Mouse (Mus musculus) thymus, adult 2 months (tissue): ENCODE measurements around the gene Rprd1b. TPM values are rescaled to one million over a fixed set of nuclear protein-coding genes. Genes with fewer than 3 reads are reported as not detected.

Experiments
- DNase-seq: peaks from one replicate; pipeline ENCODE4 v3.0.0; 2021
- H3K27ac ChIP-seq: fragments of 200-500 bp; 2 replicates; pipeline ENCODE4 v1.5.1; 2012; ENCODE audit warnings: low read length, control low read depth; ENCODE audit not compliant: control insufficient read depth, insufficient read depth
- H3K27me3 ChIP-seq: fragments of 200-500 bp; 2 replicates; pipeline ENCODE4 v1.6.1; 2012; ENCODE audit warnings: mild to moderate bottlenecking, low read length, moderate library complexity, mixed read lengths; ENCODE audit not compliant: control insufficient read depth, insufficient read depth
- H3K36me3 ChIP-seq: fragments of 200-500 bp; 2 replicates; pipeline ENCODE4 v1.6.1; 2012; ENCODE audit warnings: mild to moderate bottlenecking, low read length, moderate library complexity; ENCODE audit not compliant: control insufficient read depth, insufficient read depth
- H3K4me1 ChIP-seq: fragments of 200-500 bp; replicated peaks from 2 replicates; pipeline ENCODE4 v1.6.1; 2012; ENCODE audit warnings: low read length; ENCODE audit not compliant: control insufficient read depth, insufficient read depth
- H3K4me3 ChIP-seq: fragments of 200-500 bp; 2 replicates; pipeline ENCODE4 v1.5.1; 2012; ENCODE audit warnings: mild to moderate bottlenecking, low read length, control low read depth, moderate library complexity; ENCODE audit not compliant: control insufficient read depth, insufficient read depth
- CTCF ChIP-seq: fragments of 200-500 bp; IDR thresholded peaks from 2 replicates; pipeline ENCODE4 v1.5.1; 2012; ENCODE audit warnings: mild to moderate bottlenecking, control low read depth, low read length, moderate library complexity, borderline replicate concordance; ENCODE audit not compliant: control insufficient read depth, poor library complexity, insufficient read depth; ENCODE audit errors: extremely low read depth
- POLR2A ChIP-seq: fragments of 200-500 bp; IDR thresholded peaks from 2 replicates; pipeline ENCODE4 v1.6.1; 2012; ENCODE audit warnings: mild to moderate bottlenecking, low read length, control low read depth, moderate library complexity; ENCODE audit not compliant: control insufficient read depth, poor library complexity, insufficient read depth; ENCODE audit errors: extremely low read depth
- WGBS: fragments of 180-500 bp; shearing (Covaris S2); methylation state at CpG from one replicate; pipeline ENCODE4 v1.1.7; 2018; 5-methylcytosine and 5-hydroxymethylcytosine counted together
- polyA plus RNA-seq: library from polyadenylated mRNA; depleted of rRNA; stranded (reverse); fragments of >200 nt; gene quantifications from 2 replicates; pipeline ENCODE4 v1.2.3, GENCODE M21; 2012; rRNA removed

Gene Rprd1b
- polyA plus RNA-seq, 1 experiment, result 35.3 TPM

DNA sequence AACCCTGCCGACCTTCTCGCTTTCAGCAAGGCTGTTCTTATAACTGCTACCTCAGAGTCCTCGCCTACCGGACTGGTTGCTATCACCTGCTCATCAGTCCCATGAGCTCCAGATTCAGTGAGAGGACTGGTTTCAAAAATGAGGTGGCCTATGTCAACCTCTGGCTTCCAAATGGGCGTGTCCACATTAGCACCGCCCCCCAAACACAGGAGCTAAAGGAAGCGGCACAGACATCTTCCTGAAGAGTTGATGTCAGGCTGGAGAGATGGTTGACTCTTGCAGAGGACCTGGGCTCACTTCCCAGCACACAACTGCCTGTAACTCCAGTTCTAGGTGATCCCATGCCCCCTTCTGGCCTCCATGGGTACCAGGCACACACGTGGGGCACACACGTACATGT lies 148.5 kb downstream of the Rprd1b start:
- Histone ChIP-seq H3K27ac (no peak overlapping the region), H3K4me3 (no peak overlapping the region), H3K27me3 (no peaks in the 10 kb centered on the region), H3K4me1 (peaks cover 17% of the 10 kb centered on the region), H3K36me3 (no peaks in the 10 kb centered on the region)
- no peak for TF ChIP-seq POLR2A
- TF ChIP-seq CTCF, result no peak
- 96% methylated on average over 9 of the region's 9 CpGs for WGBS
- DNase-seq, result no peak

DNA sequence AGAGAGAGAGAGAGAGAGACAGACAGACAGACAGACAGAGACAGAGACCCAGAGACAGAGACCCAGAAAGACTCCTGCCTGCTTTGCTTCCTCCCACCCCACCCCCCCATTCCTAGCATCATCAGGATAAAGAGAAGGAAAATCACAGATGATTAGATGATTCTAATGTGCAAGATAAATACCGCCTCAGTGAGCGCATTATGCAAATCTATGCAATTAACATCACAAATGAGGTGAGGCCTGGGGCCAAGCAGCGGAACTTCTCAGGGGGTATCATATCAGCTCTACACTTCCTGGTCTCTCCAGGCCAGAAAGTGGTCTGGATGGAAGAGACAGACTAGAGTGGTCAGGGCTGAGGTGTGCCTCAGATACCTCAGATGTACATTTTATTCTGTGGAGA lies 149.3 kb downstream of the Rprd1b start:
- Histone ChIP-seq H3K36me3 (no peaks in the 10 kb centered on the region), H3K4me3 (no peak overlapping the region), H3K27ac (no peak overlapping the region), H3K4me1 (peaks cover 17% of the 10 kb centered on the region), H3K27me3 (no peaks in the 10 kb centered on the region)
- no peak for TF ChIP-seq CTCF
- no peak for TF ChIP-seq POLR2A
- WGBS, result 97% methylated on average over 3 of the region's 3 CpGs
- DNase-seq, result no peak

DNA sequence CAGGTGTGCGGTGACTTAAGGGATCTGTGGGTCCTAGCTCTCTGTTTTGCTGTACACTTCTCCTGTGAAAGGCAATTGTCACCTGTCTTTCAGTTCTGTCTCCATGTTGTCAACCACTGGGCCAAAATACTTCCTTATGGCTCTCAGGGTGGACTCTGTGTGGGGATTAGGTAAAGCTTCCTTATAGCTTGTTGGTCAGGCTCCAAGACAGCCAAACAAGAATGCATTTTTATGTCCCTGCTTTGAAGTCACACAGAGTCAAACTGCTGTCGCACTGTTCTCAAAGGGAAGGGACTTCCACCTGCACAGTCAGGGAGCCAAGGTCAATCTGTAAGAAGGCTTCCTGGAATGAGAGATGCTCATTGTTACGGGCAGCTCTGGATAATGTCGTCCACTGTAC lies 149.8 kb downstream of the Rprd1b start:
- no peak overlapping the region for H3K27ac ChIP-seq
- no peaks in the 10 kb centered on the region for H3K36me3 ChIP-seq
- H3K4me3 ChIP-seq, result no peak overlapping the region
- WGBS, result 93% methylated on average over 4 of the region's 4 CpGs
- H3K4me1 ChIP-seq, result peaks cover 17% of the 10 kb centered on the region
- TF ChIP-seq POLR2A, result no peak
- TF ChIP-seq CTCF, result no peak
- no peaks in the 10 kb centered on the region for H3K27me3 ChIP-seq
- no peak for DNase-seq

DNA sequence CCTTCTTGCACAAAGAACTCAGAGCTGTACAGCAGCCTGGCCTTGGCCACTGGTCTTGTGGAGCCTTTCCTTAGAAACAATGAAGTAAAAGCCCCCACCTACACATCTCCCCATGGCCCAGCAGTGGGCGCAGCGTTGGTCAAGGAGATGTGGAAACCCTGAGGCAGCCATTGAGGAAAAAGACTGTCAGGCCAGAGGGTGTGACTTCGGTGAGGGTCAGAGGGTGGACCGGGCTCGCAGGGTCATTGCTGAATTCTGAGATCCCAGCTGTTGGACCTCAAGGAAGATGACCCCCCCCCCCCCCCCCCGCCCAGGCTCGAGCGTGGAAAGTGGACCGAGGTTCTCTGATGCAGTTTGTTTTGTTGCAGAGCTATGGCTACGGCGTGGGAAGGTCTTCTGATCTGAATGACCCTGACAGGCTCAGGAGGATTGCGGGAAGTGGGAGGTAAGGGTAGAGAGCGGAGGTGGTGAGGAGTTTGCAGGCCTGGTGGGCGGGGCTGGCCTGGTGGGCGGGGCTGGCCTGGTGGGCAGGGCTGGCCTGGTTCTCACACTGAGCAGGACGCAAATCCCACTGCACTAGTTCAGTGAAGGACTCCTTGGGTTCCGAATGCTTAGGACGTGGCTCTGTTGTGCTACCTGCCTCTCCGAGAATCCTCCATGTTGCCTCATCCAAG lies 150.5 kb downstream of the Rprd1b start:
- peak; percentile 58 for DNase-seq
- Histone ChIP-seq H3K36me3 (no peaks in the 10 kb centered on the region), H3K4me3 (no peak overlapping the region), H3K4me1 (peaks cover 17% of the 10 kb centered on the region), H3K27ac (no peak overlapping the region), H3K27me3 (no peaks in the 10 kb centered on the region)
- 21% methylated on average over 19 of the region's 19 CpGs for WGBS
- TF ChIP-seq CTCF (no peak), POLR2A (no peak)

DNA sequence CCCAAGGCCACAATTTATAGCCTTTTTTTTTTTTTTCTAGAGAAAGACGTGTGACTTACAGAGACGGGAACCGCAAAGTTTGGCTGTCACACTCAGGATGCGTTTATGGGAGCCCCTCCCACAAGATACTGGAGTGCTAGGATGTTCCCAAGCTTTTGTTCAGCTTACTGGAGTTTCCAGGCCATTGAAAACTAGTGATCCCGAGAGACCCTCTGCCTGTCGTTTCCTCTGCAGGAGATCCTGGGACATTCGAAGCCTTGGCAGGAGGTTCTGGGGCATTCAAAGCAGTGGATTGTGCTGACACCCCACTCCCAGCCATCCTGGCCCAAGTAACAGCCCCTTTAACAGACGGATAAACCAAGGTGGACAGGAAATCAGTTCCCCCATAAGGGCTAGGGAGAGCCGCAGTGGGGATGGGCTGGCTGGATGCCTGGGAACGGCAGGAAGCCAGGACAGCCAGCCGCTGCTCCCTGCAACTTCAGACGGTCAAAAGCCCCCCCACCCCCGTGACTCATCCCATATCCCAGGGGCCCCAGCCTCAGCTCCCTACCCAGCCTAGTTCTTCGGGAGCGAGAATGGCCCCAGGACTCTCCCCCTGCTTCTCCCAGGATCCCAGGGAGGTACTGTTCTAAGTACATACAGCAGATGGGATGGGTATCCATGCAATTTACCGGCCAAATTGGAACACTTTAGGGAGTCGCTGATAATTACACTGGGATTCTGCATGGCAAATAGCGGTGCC lies 151.2 kb downstream of the Rprd1b start:
- 61% methylated on average over 18 of the region's 18 CpGs for WGBS
- H3K27ac ChIP-seq, result no peak overlapping the region
- no peak overlapping the region for H3K4me3 ChIP-seq
- H3K27me3 ChIP-seq, result no peaks in the 10 kb centered on the region
- H3K4me1 ChIP-seq, result peaks cover 17% of the 10 kb centered on the region
- no peak for TF ChIP-seq POLR2A
- TF ChIP-seq CTCF, result no peak
- no peaks in the 10 kb centered on the region for H3K36me3 ChIP-seq
- no peak for DNase-seq

DNA sequence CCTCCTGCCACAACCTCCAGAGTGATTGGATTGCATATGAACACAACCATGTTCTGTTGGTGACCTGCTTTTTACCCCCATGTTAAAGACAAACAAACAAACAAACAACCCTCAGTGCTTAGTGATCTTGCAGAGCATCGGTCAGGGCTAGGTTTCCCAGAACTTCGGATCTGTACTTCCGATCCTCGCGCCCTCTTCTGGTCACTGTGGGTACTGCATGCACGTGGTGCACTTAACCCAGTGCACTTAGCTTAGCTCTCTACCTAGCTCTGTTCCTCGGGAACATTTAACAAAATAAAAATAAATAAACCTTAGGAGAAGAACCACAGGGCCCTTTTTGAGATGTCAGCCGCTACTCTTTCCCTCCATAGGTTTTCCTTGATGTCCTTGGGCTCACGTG lies 152.5 kb downstream of the Rprd1b start:
- DNase-seq, result peak; percentile 57
- H3K27me3 ChIP-seq, result no peaks in the 10 kb centered on the region
- 56% methylated on average over 9 of the region's 9 CpGs for WGBS

More for the DNA sequence above, 152.5 kb downstream of the Rprd1b start:
- peaks cover 6% of the 10 kb centered on the region; the same call in 1 of the 2 replicates for H3K4me1 ChIP-seq
- TF ChIP-seq CTCF, result peak; percentile 73; the same call in 1 of the 2 replicates
- TF ChIP-seq POLR2A, result no peak
- H3K36me3 ChIP-seq, result no peaks in the 10 kb centered on the region
- H3K4me3 ChIP-seq, result no peak overlapping the region
- no peak overlapping the region for H3K27ac ChIP-seq

Other genes starting within 250 kb of the Rprd1b start
- gene Vstm2l, start 113.8 kb upstream of the Rprd1b start, polyA plus RNA-seq, result 0.11 and 0.36 TPM in 2 replicates
- gene Tti1, start 64 bp upstream of the Rprd1b start, polyA plus RNA-seq, result 37.6 and 41.9 TPM in 2 replicates
- 32.8 and 37.6 TPM in 2 replicates for gene Tgm2, start 117.9 kb downstream of the Rprd1b start, polyA plus RNA-seq
- gene D630003M21Rik, start 200.7 kb downstream of the Rprd1b start, polyA plus RNA-seq, result 2.2 and 3.1 TPM in 2 replicates
- gene Bpi, start 229.6 kb downstream of the Rprd1b start, polyA plus RNA-seq, result 0.06 and 0.32 TPM in 2 replicates